Mouse (Mus musculus) lung, adult 18-20 months (tissue): ENCODE results near the gene Sys1.

Source experiments
- DNase-seq, 2 experiments: peaks; one replicate each; pipeline ENCODE4 v3.0.0; 2022; ENCODE audit warnings: mixed read lengths in 2 of 2

The Sys1 gene

DNA sequence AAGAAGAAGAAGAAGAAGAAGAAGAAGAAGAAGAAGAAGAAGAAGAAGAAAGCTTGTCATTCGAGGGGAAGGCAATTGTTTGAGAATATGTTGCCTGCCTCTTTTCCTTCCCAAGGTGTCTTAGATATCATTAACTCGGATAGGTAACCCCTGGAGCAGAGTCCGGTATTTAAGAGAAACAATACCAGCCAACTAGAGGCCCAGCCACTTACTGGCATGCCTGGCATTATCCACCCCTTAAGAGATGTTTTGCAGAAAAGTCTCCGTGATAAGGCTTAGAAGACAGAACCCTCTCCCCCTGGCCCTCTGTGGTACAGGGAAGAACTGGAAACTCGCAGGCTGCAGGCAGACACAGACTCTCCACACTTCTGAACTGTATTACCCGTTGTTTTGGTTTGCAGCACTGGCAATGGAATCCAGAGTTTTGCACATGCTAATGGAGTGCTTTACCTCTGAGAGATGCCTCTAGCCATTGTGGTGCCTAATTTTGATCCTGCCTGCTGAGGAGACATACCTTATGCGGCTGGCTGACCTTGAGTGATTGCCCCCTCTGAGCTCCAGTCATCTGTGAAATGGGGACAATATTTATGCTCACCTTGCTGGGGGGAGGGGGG, 2.8 kb upstream of the Sys1 start:
- DNase-seq, result no peak

DNA sequence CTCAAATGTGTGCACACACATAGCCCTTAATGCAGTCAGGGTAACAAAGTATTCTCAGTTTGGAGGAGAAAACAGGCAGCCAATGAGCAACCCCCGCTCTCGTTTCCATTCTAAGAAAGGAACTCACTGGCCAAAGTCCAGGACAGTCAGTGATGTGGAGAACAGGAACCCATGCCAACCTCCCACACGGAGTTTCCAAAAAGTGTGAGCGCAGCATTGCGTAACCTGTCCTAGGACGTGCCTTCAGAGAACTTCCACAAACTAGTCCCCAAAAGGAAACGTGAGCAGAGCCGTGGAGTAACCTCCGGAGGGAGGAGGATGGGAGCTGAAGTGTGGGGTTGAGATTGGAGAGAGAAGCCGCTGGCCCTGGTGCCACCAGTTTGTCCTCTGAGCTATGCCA, 1.9 kb upstream of the Sys1 start:
- peak; percentile 89 to 93 for DNase-seq

DNA sequence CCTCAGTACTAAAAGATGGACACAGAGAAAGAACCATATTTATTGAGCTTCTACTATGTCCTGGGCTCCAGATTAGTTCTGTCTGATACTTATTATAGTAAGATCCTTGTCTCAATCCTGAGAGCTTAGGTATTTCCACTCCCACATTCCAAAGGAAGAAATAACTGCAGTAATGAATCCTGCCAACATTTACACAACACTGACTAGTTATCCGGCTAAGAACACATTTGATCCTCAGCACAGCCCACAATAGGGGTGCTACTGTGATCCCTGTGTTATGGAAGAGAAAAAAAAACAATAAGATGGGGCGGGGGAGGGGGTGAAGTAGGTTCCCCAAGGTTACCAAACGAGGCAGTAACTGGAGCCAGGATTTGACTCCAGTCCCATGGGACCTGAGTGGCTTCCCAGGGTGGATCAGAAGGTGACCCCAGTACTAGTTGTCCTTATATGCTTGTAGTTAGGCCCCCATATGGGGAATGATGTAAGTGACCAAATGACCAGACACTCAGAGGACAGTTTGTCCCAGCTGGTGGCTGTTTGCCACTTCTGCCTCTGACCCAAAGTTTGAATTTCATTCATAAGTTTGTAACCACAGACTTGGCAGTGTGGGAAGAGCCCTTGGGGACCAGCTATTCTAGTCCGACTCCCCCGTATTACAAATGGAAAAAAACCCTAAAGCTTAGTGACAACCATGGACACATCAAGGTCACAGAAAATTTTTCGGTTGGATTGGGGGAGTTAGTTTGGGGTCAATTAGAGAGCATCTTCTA, 1.2 kb upstream of the Sys1 start:
- peak in 1 of 2 experiments; percentile 48 for DNase-seq

DNA sequence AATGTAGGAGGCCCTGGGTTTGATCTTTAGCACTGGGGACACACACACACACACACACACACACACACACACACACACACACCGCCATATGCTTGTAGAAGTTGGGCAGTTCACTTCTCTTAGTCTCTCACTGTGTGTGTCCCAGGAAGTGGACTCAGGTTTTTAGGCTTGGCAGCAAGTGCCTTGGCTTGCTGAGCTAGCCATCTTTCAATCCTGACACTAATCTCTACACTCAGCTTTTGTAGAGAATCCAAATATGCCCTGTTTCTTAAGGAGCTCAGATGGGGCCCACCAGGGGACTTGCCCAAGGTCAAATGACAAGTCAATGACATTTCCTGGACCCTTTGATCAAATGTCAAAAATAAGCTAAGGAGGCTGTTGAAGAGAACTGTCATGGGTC, 351 bp upstream of the Sys1 start:
- DNase-seq, result no peak

DNA sequence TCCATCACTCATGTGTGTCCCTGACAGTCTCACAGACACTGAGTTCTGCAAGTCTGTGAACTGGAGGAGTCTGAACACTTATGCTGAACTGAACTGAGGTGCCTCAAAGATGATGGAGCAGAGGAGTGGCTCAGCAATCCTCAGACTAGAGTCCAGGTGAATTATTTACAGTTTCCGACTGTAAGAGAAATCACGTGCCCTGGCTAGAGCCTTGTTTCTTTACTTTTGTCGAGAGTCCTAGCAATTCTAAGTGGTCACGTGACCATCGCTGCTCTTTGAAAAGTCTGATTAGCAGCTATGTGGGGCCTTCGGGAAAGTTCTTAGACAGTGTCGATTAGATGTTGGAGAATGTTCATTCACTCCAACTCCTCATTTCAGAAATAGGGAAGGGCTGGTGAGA, 1.2 kb downstream of the Sys1 start:
- DNase-seq, result peak; percentile 80 to 89

DNA sequence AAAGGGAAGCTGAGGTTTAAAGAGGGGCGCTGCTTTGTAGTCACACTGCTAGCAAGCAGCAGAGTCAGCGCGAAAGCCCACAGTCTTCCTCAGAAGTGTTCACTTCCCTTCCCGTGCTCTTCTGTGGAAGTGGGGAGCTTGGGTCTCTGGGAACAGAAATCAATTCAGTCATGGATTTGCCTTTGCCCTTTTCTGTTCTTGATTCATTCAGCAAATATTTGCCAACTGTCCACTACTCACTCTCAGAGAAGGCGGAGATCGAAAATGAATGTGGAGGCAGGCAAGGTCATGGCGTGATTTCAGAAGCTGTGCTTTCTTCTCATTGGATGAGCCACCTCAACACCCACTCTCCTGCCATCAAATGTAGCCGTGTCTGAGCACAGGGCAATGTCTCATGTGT, 1.8 kb downstream of the Sys1 start:
- DNase-seq, result peak; percentile 60 to 74

DNA sequence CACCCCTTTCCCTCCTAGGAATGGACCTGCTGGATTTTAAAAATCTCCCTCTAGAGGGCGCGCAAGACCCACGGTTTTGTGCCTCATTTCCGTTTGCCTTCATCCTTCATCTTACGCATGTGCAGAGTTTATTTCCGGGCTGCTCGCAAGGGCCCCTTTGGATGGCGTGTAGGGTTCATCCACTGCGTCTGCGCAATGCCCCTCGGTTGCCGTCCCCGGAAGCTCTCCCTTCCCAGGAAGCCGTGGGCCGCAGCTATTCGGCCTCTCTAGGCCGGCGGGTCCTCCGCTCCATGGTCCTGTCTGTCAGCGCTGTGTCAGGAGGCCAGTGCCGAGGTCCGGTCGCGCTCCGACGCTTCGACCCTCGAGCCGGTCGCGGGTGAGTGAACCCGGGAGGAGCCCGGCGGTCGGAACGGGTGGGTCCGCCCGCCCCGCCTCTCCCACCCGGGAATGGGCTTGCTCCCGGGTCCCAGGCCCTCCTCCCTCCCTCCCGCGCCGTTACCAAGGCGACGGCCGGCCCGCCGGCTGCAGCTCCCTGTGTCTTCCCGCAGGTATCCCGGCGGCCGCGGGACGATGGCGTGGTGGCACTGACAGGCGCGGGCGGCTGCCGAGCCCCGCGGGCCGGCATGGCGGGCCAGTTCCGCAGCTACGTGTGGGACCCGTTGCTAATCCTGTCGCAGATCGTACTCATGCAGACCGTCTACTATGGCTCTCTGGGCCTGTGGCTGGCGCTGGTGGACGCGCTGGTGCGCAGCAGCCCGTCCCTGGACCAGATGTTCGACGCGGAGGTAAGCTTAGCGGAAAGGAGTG, 4.2 kb downstream of the Sys1 start, which contains the start of gene Gm20458:
TSS of gene Gm20458 (plus strand) at position 223 of the 807 bp plus-strand sequence.
- DNase-seq, result peak; percentile 98

DNA sequence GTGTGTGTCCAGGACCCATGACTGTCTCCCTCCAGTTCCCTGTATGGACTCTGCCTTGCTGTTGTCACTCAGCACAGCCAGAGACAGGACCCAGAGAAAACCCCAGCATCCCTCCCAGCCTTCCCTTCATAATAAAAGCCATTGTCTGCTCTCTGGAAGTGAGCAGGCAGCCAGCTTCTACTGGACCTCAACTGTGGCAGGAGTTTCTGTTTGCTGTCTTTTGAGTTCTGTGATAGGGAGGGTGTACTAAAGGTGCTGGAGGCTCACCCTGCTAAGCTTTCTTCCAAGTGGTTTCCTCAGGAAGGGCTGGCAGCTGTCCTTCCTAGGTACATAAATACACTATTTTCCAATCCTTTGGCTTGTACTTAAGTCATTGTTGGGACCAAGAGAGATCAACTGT, 8.4 kb downstream of the Sys1 start:
- DNase-seq, result no peak

DNA sequence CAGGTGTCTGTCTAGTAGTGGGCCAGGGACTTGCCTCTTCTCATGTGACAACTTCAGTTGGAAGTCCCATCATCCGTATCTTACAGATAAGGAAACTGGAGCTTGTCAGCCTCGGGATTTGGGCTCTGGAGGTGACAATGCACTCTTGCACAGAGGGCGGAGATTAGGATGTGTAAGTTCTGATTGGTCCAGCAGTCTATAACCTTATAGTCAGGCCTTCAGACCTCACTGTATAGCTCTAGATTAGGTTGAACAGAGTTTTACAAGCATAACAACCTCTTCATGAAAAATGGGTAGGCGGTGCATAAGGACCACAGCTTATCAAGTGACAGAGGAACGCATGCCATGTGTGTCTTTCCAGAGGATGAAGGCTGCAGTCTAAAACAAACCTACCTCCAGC, 10.0 kb downstream of the Sys1 start:
- no peak for DNase-seq

DNA sequence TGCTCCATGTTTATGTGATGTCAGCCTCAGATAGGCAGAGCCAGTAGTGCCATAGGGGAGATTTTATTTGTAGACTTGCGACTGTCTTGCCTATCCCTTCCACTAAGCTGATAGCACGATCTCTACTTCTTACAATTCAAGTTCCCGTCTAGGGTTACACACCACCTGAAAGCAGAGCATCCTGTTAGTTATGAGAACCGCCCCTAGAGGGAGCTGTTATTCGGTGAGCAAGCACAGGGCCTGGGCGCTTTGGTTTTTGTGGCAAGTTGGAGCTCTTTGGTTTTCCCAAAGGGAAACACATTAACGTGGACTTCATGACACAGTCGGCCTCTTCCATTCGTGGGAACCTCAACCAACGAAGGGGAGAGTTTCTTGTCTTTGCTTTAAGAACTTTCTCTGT, 13.5 kb downstream of the Sys1 start:
- peak; percentile 54 to 80 for DNase-seq

DNA sequence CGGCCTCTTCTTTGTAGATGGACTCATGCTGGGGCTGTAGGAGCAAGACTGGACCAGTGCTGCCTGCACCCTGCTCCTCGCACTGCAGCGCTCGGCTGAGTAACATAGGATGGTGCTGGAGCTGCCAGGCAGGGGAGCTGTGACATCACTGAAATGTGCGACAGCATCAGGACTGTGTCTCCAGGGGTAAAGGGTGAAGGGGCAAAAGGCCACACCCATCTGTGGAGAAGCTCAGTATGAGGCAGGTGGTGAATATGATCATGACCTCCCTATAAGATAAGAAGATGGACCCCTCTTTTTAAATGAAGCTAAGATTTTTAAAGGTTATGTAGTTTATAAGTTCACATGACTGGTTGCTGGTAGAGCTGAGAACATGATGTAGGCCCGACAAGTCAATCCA, 16.9 kb downstream of the Sys1 start, which contains the start of gene Trp53tg5:
TSS of gene Trp53tg5 (minus strand) at position 101 of the 400 bp plus-strand sequence.
- no peak for DNase-seq

DNA sequence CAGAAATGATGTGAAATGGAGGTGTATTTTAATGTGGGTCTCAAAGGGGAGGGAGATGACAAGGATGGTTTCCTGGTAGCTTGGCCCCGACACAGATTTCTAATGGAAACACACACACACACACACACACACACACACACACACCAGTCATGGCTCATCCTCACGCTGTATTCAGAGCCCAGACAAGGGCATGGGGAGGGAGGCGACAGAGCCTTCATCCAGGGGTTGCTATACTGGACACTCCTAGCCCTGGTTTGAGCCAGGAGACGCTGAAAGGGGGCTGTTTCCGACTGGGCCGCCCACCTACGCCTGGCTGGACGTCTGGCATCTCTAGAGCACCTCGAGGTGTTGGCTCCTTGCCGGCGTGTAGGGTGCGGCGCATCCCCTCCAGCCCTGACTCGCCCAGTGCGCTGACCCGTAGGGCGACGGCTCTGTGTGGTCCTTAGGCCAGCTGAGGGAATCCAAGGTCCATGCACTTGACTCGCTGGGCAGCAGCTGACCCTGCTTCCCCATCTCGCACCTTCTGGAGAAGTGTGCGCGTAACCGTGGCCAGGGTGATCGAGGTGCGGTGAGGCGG, 29.0 kb downstream of the Sys1 start, which contains the start of gene Dbndd2:
TSS of gene Dbndd2 (plus strand) at position 426 of the 577 bp plus-strand sequence.
- peak; percentile 64 to 75 for DNase-seq

DNA sequence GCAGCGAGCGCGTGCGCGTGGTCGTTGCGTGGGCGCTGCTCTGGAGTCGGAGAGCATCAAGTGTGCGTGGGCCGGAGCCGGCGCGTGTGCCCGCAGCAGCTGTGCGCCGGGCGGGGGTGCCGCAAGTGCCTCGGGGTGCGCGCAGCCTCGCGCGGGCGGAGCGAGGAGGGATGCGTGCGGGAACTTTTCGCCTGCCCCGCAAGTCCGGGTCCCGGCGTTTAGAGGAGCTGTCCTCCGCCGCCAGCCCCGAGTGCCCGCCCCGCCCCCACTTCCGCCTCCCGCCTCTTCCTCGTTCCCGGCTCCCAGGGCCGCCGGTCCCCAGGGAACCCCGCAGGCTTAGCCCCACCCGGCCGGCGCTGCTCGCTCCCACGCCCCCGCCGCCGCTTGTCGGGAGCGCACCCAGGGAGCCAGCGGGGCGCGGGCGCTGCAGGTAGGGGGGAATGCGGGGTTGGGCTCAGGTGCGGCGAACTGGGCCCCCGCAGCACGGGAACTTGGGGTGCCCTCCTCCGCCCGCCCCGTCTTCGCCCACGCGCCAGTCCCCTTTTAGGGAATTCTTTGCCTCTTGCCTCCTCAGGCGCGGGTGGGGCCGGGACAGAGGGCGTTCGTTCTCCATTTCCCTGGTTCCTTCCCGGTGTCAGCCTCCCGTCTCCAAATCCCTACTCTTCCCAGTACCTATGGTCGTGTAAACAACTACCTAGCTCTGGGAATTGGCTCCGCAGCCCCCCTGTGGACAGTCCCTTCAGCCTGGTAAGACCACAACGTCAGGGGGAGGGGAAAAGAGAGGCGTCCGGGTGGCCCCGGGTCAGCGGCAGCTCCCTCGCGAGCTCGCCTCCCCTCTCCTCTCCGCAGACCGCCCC, 29.7 kb downstream of the Sys1 start:
- DNase-seq, result peak; percentile 70 to 78

DNA sequence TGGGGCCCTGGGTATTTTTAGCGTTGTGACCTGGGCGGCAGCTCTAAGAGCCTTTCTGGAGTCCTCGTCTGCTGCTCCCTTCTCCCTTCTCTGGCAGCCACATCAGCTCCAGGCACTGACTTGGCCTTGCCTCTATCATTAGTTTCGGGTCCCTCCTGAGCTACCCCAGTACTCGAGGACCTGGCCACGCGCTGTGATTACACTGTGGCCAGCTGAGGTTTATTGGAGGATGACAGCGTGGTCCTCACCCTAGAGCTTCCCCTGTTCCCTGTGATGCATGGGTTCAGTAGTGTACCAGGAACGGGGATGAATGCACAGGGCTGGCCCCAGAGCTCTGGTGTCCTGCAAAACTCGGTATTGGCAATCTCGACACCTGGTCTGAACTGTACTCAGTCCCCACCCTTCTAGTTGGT, 30.4 kb downstream of the Sys1 start:
- DNase-seq, result no peak

DNA sequence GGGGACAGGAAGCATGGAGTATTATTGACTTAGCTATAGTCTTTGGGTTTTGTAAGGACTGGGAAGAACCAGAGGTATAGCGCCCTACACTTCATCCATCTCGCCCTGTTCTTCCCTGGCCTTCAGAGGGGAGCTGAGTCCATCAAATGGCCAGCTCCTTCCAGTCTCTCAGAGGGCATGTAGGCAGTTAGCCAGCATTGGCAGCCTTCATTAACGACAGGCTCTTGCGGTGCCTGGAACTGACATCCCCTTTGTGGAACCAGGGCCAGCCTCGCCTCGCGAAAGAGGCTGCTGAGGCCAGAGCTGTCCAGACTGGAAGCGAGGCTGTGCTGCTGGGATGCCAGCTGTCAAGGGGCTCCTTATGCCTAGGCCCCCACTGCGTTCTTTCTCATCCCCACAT, 31.0 kb downstream of the Sys1 start:
- DNase-seq, result no peak

DNA sequence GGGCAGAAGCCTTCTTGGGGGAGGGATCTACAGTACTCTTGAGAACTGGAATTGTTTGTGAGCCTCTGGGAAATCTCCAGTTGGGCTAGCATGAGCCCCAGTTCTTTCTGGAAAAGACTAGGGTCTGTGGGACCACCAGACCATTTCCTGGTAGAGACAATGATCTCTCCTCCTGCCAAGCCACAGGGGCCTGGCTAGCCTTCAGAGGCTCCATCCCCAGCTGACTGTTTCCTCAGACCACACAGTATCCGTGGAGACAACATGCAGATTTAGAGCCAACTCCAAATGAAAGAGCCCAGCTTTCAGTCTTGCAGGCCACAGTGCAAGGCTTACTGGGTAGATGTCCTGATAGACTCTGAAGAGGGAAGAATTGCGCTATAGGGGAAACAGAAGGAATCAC, 37.4 kb downstream of the Sys1 start:
- no peak for DNase-seq

DNA sequence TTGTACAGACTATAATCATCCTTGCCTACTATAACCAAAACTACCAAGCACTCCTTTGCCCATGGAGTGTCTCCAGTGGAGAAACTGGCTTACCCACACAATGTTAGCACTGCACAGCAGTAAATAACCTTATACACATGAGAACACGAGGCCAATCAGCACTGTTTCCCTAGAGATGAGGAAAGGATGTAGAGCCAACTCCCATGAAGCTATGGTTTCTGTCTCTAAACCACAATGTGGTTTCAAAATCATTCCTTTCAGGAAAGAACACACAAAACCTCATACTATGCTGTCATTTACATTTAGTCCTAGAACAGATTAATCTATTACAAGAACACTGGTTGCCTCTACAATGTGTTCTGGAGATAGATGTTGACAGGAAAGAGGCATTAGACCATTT, 39.6 kb downstream of the Sys1 start:
- no peak for DNase-seq

DNA sequence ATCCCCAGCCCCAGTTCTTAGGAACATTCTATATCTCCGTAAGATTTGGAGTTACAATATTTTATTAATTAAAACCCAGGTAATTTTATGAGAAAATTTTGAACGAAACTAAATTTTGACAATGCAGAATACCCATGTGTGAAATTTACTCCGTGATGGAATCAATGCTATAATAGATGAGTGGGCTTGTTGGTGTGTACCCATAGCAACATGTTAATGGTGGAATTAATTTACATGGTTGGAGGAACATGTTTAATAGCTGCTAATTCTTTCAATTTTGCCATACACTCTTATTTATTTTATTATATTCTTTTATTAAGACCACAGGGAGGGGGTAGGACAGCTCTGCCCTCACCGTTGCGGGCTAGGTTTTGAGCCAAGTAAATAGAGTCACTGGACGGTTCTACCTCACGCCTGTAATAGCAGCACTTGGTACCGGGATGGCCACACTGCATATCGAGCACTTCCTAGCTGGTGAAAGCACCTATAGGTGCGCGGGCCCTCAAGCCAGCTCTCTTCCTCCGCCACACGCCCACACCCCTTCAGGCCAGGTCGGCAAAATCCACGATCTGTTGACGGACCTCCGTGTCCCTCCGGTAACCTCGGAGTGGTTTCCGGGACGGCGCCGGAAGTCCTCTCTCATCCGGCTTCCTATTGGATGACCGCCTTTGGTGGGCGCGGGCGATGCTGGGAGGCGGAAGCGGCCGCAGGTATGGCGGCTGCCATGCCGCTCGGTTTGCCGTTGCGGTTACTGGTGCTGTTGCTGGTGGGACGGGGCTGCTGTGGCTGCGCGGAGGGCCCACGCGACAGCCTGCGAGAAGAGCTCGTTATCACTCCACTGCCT, 40.3 kb downstream of the Sys1 start, which contains the start of gene Pigt:
TSS of gene Pigt (plus strand) at position 674 of the 844 bp plus-strand sequence.
- peak; percentile 88 to 91 for DNase-seq

DNA sequence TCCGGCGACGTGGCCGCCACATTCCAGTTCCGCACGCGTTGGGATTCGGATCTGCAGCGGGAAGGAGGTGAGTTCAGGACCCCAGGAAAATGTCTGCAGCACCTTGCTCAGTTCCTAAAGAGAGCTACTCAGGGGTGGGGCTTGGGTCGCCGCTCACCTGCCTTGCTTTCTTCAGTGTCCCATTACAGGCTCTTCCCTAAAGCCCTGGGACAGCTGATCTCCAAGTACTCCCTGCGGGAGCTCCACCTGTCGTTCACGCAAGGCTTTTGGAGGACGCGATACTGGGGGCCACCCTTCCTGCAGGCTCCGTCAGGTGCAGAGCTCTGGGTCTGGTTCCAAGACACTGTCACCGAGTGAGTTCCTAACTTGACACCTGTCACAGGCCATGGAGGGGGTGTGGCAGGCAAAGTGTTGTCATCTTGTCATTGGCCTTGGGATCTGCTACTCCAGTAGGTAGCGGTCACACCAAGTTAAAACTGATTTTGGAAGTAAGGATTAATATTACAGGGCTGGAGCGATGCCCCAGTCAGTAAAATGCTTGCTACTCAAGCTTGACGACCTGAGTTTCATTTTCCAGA, 41.0 kb downstream of the Sys1 start:
- no peak for DNase-seq

DNA sequence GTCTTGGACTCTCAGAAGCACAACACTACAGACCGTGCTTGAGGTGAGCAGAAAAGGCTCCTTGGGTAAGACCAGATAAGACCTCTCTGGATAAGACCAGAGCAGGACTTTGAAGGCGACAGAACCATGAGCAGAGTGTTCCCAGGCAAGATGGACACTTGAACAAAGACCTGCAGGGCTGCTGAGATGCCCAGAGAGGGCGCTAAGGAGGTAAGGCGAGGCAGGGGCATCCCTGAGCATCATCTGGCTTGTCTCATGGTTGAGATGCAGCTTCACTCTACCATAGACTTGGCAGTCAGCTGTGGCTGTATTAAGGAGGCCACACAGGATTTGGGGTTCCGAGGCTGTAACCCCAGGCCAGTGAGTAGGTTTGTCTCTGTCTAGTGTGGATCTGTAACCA, 42.6 kb downstream of the Sys1 start:
- no peak for DNase-seq

DNA sequence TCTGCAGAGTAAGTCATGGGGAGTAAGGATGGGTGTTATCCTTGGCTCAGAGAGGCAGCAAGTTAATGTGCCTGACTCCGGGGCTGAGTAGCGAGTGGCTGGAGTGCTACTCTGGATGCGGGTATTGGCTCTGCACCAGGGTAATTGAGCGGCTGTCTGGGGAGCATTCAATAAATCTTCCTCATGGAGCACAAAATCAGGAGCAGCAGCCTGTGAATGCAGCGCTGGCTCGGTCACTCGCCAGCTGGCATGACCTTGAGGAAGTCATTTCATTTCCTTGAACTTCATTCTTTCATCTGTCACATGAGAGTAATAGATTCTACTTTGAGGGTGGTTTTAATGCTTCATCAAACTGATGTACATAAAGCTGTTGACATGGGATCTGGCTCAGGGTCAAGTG, 43.7 kb downstream of the Sys1 start:
- no peak for DNase-seq
